Mouse (Mus musculus) MN1 (cell line): Measurements from ENCODE around the gene Cse1l.
A peak's percentile ranks its signal among the peaks of the same experiment; 100 is the strongest.

Experiments
- DNase-seq: peaks from one replicate; pipeline ENCODE4 v3.0.0-alpha.2; 2016; ENCODE audit warnings: low spot score

Cse1l gene

DNA sequence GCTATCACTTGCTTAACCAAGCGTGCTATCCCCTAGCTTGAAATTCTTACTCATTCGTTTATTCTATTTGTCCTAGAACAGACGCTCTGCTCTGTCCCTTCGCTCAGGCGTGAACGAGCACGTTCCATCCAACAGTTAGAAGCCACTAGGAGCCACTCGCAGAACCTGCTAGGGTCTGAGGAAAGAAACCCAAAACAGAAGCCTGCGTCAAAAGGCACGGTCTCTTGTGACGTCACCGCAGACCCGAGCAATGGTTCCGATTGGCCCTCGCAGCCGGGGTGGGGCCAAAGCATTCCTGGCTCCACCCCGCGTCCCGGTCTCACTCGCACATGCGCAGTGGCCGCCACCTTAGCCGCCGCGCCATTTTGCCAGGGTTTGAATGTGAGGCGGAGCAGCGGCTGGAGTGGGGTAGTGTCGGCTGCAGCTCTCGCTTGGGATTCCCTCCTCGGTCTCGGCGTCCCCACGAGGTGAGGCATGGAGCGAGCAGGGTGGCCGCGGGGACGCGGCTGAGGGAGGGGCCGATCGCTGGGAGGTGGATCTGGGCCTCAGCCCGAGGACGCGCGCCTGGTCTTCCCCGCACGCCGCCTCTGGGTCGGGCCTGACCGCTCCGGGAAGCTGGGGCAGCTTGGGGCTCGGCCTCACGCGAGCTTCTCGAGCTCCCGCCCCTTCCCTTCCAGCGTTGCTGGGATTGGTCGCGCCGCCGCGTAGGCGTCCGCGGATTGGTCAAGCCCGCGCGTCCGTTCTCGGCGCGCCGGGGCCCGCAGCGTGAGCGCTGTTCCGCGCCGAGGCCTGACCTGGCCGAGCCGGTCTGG, at the start of gene Cse1l:
TSS of gene Cse1l (plus strand) at position 330 of the 812 bp plus-strand sequence.
- DNase-seq: peak; percentile 98

GRCm38 (mm10) chr2:166856366-166856765, 49.5 kb upstream of the Cse1l start:
- DNase-seq: no peak

DNA sequence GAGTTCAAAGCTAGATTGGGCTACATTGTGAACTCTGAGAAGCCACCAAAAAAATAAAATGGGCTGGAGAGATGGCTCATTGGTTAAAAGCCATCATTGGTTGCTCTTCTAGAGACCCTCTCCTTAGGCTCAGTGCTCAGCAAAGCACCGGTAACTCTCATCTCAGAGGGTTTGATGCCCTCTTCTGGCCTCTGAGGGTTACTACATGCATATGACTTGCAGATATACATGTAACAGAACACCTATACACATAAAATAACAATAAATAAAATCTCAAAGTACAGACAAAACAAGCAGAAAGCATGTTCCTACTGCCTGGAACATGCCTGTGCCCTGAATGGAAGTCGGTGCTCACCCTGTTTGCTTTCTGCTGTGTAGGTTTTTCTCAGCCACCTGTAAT, 48.7 kb upstream of the Cse1l start:
- no peak for DNase-seq

GRCm38 (mm10) chr2:166859214-166859613, 46.6 kb upstream of the Cse1l start:
- DNase-seq: no peak

- DNase-seq: no peak
Measured at GRCm38 (mm10) chr2:166862505-166862904, 43.3 kb upstream of the Cse1l start.

- no peak for DNase-seq
Measured at GRCm38 (mm10) chr2:166865476-166865875, 40.4 kb upstream of the Cse1l start.

DNA sequence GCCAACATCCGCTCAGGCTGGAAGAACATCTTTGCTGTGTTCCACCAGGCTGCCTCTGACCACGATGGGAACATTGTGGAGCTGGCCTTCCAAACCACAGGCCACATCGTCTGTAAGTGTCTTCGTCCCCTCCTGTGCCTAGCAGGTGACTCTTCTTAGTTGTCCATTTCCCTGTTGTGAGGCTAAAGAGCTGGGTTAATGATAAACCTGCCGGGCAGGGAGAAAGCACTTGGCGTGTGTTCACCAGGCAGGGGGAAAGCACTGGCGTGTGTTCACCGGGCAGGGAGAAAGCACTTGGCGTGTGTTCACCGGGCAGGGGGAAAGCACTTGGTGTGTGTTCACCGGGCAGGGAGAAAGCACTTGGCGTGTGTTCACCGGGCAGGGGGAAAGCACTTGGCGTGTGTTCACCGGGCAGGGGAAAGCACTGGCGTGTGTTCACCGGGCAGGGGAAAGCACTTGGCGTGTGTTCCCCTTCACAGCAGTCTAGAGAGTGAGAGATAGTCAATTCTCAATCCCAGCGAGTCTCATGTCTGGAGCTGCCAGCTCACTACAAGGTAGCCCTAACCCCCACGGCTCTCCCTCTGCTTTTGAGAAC, 35.5 kb upstream of the Cse1l start:
- no peak for DNase-seq

DNA sequence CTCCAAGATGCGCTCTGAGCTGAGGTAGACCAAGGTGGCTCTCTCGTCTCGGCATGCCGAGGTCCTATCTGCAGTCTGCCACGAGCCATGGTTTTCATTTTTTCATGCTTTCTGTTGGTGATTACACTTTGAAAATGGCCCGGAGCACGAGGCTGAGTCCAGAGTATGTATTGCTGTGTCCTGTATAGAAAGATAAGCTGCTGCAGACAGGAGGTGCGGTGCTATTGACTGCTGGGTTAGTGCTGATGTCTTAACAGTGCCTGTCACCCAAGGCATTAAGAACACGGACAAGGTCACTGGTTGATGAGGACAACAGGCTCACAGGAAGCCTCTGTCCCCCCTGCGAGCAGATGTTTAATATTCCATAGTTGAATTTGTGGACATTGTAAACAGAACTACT, 34.9 kb upstream of the Cse1l start:
- no peak for DNase-seq

- DNase-seq: peak; percentile 69
Measured at GRCm38 (mm10) chr2:166874675-166875280, 31.1 kb upstream of the Cse1l start.

GRCm38 (mm10) chr2:166875561-166875960, 30.3 kb upstream of the Cse1l start:
- no peak for DNase-seq

DNA sequence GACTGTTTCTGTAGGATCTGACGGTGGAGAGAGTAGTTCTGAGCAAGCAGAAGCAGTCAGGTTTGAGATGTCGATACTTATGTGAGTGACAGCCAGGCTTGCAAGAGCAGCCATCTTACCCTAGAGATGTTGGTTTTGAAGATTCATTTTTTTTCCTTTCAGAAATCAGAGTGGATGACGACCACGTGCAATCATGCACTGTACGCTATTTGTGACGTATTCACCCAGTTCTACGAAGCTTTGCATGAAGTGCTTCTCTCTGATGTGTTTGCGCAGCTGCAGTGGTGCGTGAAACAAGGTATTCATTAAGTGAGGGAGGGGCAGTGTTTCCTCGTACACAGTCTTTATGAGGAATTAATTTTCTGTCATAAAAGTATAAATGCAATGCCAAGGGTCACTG, 29.5 kb upstream of the Cse1l start:
- DNase-seq: no peak

- peak; percentile 82 for DNase-seq
Measured at GRCm38 (mm10) chr2:166885066-166885465, 20.8 kb upstream of the Cse1l start.

DNA sequence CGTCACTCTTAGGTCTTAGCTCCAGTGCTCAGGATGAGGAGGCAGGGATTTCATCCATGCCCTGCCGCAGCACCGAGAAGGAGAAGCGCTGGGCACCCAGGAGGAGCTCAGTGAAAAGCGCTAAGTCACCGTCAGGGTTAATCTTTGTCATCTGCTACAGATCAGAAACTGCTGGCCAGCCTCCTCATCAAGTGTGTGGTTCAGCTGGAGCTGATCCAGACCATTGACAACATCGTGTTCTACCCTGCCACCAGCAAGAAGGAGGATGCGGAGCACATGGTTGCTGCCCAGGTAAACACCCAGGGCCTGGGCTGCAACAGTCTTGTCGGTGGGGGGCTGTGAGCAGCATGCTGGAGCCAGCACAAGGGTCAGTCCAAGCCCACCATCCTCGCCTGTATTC, 20.2 kb upstream of the Cse1l start:
- DNase-seq: no peak

DNA sequence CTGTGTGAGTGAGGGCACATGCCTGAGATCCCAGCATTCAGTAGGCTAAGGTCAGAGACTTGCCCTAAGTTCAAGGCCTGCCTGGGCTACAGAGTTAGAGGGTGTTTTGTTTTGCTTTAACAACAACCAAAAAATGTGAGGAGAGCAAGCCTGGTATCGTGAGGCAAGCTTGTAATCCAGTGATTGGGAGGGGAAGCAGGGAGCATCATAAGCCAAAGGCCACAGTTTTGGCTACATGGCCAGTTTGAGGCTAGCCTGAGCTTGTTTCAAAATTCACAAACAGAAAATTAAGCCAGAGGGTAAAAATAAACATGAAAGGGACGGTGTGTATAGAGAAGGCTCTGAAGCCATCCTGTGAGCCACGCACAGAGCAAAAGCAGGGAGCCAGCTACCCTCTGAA, 19.6 kb upstream of the Cse1l start:
- no peak for DNase-seq

- DNase-seq: no peak
Measured at GRCm38 (mm10) chr2:166887816-166888215, 18.0 kb upstream of the Cse1l start.

DNA sequence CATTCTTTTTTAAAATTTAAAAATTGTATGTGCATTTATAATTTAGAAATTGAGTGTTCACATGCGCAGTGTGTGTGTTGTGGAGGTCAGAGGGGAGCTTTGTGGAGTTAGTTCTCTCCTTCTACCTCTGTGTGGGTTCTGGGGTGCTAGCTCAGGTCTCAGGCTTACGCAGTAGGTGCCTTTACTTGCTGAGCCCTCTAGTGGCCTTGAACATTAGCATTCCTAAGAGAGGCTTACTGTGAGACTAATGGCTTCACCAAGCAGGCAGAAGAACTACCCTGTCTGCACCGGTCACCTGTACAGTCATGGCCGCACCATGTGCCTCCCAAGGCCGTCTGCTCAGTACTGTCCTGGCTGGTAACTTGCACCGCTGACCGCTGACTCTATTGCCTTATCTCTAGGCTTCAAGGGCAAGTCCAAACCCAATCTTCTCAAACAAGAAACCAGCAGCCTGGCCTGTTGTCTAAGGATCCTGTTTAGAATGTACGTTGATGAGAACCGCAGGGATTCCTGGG, 14.4 kb upstream of the Cse1l start:
- no peak for DNase-seq

- DNase-seq: no peak
Measured at GRCm38 (mm10) chr2:166892158-166892680, 13.6 kb upstream of the Cse1l start.

DNA sequence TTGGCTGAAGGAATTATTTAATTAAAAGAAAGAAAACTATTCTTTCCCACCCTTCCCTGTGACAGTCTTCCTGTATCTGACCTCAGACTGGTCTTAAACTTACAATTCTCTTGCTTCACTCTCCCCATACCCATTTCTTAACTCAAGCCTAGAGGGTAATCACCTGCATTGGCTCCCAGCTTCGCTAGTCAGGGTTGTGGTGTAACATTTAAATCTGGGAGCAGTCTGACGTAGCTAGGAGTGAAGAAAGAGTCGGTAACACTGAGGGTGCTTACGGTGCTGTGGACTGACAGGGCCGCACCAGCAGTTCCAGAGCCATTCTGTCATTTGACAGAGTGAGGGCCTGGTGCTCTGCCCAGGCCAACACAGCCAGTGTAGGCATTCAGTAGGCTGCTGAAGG, 12.8 kb upstream of the Cse1l start:
- DNase-seq: no peak

DNA sequence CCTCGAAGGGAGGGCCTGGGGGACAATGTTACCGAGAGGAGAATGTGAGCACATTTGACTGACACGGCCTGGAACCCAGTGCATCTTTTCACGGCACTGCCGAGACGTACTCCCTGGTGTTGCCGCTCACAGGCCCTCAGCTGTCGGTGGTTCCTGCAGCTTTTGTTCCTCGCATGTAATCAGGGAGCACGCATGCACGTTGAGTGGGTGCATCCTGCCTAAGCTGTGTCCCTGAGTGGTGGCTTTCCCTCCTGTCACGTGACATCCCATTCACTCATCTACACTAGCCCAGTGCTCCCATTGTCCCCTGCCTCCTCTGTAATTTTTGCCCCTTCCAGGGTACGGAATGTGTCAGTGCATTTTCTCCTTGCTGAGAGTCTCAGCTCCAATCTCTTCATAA, 9.5 kb upstream of the Cse1l start:
- no peak for DNase-seq

GRCm38 (mm10) chr2:166896974-166897373, 8.9 kb upstream of the Cse1l start:
- no peak for DNase-seq

- no peak for DNase-seq
Measured at GRCm38 (mm10) chr2:166899161-166899560, 6.7 kb upstream of the Cse1l start.

- no peak for DNase-seq
Measured at GRCm38 (mm10) chr2:166899746-166900145, 6.1 kb upstream of the Cse1l start.
